ENCODE assay signal across 8 mouse cellular contexts in the genomic region with DNA sequence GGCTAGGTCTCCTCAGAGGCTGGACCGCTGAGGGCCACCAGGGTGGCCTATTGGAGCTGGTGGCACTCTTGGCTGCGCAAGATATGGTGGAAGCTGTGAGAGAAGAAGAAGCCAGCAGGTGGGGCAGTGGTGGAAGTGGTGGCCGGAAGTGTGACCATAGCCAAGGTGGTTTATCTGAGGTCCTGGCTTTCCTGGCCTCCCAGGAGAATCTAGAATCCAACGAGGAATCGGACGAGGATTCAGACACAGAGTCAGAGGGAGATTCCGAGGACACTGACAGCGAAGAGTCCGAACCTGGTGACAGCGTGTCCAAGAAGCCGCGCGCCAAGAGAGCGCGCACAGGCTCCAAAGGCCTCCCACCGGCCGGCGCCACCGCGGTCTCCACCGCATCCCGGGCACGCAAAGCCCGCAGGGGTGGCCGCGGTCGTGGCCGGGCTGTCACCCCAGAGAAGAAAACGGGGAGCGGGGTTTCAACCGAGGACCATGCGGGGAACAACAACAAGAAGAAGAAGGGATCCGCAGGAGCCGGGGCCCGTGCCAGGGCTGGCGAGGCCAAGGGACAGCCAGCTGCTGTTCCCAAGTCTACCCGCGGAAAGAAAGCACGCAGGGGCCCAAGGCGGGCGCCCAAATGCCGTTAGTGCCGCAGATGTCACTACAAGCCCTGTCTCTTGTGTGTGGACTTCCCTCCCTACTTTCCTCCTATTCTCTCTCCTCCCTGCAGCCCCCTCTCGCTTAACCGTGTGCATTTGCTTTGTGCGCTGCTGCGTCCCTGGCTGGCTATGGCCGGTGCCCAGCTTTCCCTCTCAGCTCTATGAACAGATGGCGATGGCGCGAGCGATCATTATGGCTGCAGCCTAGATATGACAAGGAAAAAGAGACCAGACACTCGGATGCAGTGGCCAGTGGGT. TPM values are rescaled to one million over a fixed set of nuclear protein-coding genes. Genes with fewer than 3 reads are reported as not detected.
A peak's percentile ranks its signal among the peaks of the same experiment; 100 is the strongest.
DNase-seq lines count a peak whose midpoint lies in the region; ATAC-seq lines count a peak whose summit lies in the region.

No protein-coding gene starts in this region.

- WGBS in heart, embryonic 16.5 days: 6% methylated on average over 53 of the region's 53 CpGs
- WGBS in liver, embryonic 13.5 days (ENCODE audit: insufficient replicate concordance): 3% methylated on average over 53 of the region's 53 CpGs
- 17% methylated on average over 51 of the region's 53 CpGs for WGBS in stomach, embryonic 15.5 days

- no peak for ATAC-seq in heart, embryonic 16.5 days (replicated peaks; ENCODE audit: extremely low read depth, insufficient read depth, low FRiP score)
- ATAC-seq in liver, embryonic 13.5 days (ENCODE audit: low read depth): no peak
- no peak for ATAC-seq in stomach, embryonic 15.5 days (ENCODE audit: insufficient read depth, low FRiP score, low read depth)

- H3K4me3 ChIP-seq in heart, embryonic 16.5 days (ENCODE audit: low read length): peak overlapping the region; percentile 50
- H3K4me3 ChIP-seq in liver, embryonic 13.5 days (replicated peaks): peak overlapping the region; percentile 15; the same call in 1 of the 2 replicates
- H3K4me3 ChIP-seq in stomach, embryonic 15.5 days (replicated peaks): peak overlapping the region; percentile 29

- DNase-seq in lung, postnatal 4 days: peak; percentile 21 to 41
- no peak for DNase-seq in lung, postnatal 36 days
- DNase-seq in cerebellum, postnatal 36 days: peak; percentile 68 to 72
- no peak for DNase-seq in liver, embryonic 13.5 days
- DNase-seq in thymus, postnatal 25 days: no peak
- DNase-seq in lung, adult 18-20 months: no peak

- H3K27ac ChIP-seq in heart, embryonic 16.5 days (ENCODE audit: low read length): no peak overlapping the region
- no peak overlapping the region for H3K27ac ChIP-seq in liver, embryonic 13.5 days
- H3K27ac ChIP-seq in stomach, embryonic 15.5 days: 0 out of 2 replicates have a peak overlapping the region, but pooled peaks have one; percentile 17

- no peaks in the 10 kb centered on the region for H3K36me3 ChIP-seq in heart, embryonic 16.5 days (ENCODE audit: control insufficient read depth, insufficient read depth)
- H3K36me3 ChIP-seq in liver, embryonic 13.5 days: no peaks in the 10 kb centered on the region
- H3K36me3 ChIP-seq in stomach, embryonic 15.5 days: no peaks in the 10 kb centered on the region

- H3K27me3 ChIP-seq in heart, embryonic 16.5 days (ENCODE audit: control insufficient read depth, insufficient read depth, low read length): peaks cover 35% of the 10 kb centered on the region
- H3K27me3 ChIP-seq in liver, embryonic 13.5 days: peaks cover 87% of the 10 kb centered on the region
- peaks cover 37% of the 10 kb centered on the region for H3K27me3 ChIP-seq in stomach, embryonic 15.5 days (replicated peaks)

- H3K9ac ChIP-seq in heart, embryonic 16.5 days (ENCODE audit: low read length): peak overlapping the region; percentile 62
- no peak overlapping the region for H3K9ac ChIP-seq in liver, embryonic 13.5 days
- no peak overlapping the region; the same call in 1 of the 2 replicates for H3K9ac ChIP-seq in stomach, embryonic 15.5 days

- H3K4me2 ChIP-seq in heart, embryonic 16.5 days (ENCODE audit: low read depth, low read length): peak overlapping the region; percentile 68
- peak overlapping the region; percentile 36 for H3K4me2 ChIP-seq in liver, embryonic 13.5 days
- peak overlapping the region; percentile 61 for H3K4me2 ChIP-seq in stomach, embryonic 15.5 days

- H3K4me1 ChIP-seq in heart, embryonic 16.5 days (ENCODE audit: control insufficient read depth, insufficient read depth, low read length): peaks cover 41% of the 10 kb centered on the region
- peaks cover 29% of the 10 kb centered on the region for H3K4me1 ChIP-seq in liver, embryonic 13.5 days (replicated peaks)
- peaks cover 48% of the 10 kb centered on the region for H3K4me1 ChIP-seq in stomach, embryonic 15.5 days

- H3K9me3 ChIP-seq in heart, embryonic 16.5 days (replicated peaks; ENCODE audit: control insufficient read depth, low read length): no peaks in the 10 kb centered on the region
- H3K9me3 ChIP-seq in liver, embryonic 13.5 days (replicated peaks): no peaks in the 10 kb centered on the region
- H3K9me3 ChIP-seq in stomach, embryonic 15.5 days: no peaks in the 10 kb centered on the region

RNA-seq across cellular contexts. Expression of gene Pnmal2, which starts 2.2 kb away (rescaled TPM):
- polyA plus RNA-seq in heart, embryonic 16.5 days (2015; fragmentation: Nextera tagmentation; extraction: Ambion mirVana): 5.6 and 6.0 TPM in 2 replicates
- 0.34 and 0.61 TPM in 2 replicates for polyA plus RNA-seq in liver, embryonic 13.5 days (2015; fragmentation: Nextera tagmentation; extraction: Ambion mirVana)
- 10.2 and 12.7 TPM in 2 replicates for polyA plus RNA-seq in stomach, embryonic 15.5 days (2015; fragmentation: Nextera tagmentation; extraction: Ambion mirVana)

RNA-seq across cellular contexts. Expression of gene Pnmal1, which starts 12.8 kb away (rescaled TPM):
- 0.09 TPM in 2 replicates for polyA plus RNA-seq in heart, embryonic 16.5 days (2015; fragmentation: Nextera tagmentation; extraction: Ambion mirVana)
- polyA plus RNA-seq in liver, embryonic 13.5 days (2015; fragmentation: Nextera tagmentation; extraction: Ambion mirVana): 0.07 and 0.10 TPM in 2 replicates
- 2.9 and 3.6 TPM in 2 replicates for polyA plus RNA-seq in stomach, embryonic 15.5 days (2015; fragmentation: Nextera tagmentation; extraction: Ambion mirVana)

RNA-seq across cellular contexts. Expression of gene Calm3, which starts 22.8 kb away (rescaled TPM):
- 112 and 128 TPM in 2 replicates for polyA plus RNA-seq in heart, embryonic 16.5 days (2015; fragmentation: Nextera tagmentation; extraction: Ambion mirVana)
- polyA plus RNA-seq in liver, embryonic 13.5 days (2015; fragmentation: Nextera tagmentation; extraction: Ambion mirVana): 92.0 and 102 TPM in 2 replicates
- 101 and 113 TPM in 2 replicates for polyA plus RNA-seq in stomach, embryonic 15.5 days (2015; fragmentation: Nextera tagmentation; extraction: Ambion mirVana)

RNA-seq across cellular contexts. Expression of gene Gm42372, which starts 36.2 kb away (rescaled TPM):
- polyA plus RNA-seq in heart, embryonic 16.5 days (2015; fragmentation: Nextera tagmentation; extraction: Ambion mirVana): 0.07 and 0.09 TPM in 2 replicates
- polyA plus RNA-seq in liver, embryonic 13.5 days (2015; fragmentation: Nextera tagmentation; extraction: Ambion mirVana): 0.07 and 0.09 TPM in 2 replicates
- 0.31 and 0.34 TPM in 2 replicates for polyA plus RNA-seq in stomach, embryonic 15.5 days (2015; fragmentation: Nextera tagmentation; extraction: Ambion mirVana)

RNA-seq across cellular contexts. Expression of gene Ptgir, which starts 40.4 kb away (rescaled TPM):
- polyA plus RNA-seq in heart, embryonic 16.5 days (2015; fragmentation: Nextera tagmentation; extraction: Ambion mirVana): 1.4 and 1.5 TPM in 2 replicates
- 1.0 and 1.5 TPM in 2 replicates for polyA plus RNA-seq in liver, embryonic 13.5 days (2015; fragmentation: Nextera tagmentation; extraction: Ambion mirVana)
- polyA plus RNA-seq in stomach, embryonic 15.5 days (2015; fragmentation: Nextera tagmentation; extraction: Ambion mirVana): 2.4 and 2.5 TPM in 2 replicates

Comparison
In these comparisons a context has a peak if more than half of its experiments do, and no peak if none do; other contexts are left out.
1. DNase-seq: peak in lung, postnatal 4 days (2 of 2) and cerebellum, postnatal 36 days (2 of 2); none in lung, postnatal 36 days (single experiment), liver, embryonic 13.5 days (single experiment), thymus, postnatal 25 days (single experiment) and lung, adult 18-20 months (0 of 2).
2. Peak in every context shown above with its lines, with median percentiles within 50 percentile points of each other: H3K4me2 ChIP-seq and H3K4me3 ChIP-seq.